8 mouse cellular contexts compared by ENCODE assay signal in genomic region chr7:101108653-101109005, GRCm38 (mm10). TPM values are rescaled to one million over a fixed set of nuclear protein-coding genes. Genes with fewer than 3 reads are reported as not detected.
DNase-seq lines count a peak whose midpoint lies in the region; ATAC-seq and TF ChIP-seq lines count a peak whose summit lies in the region.

No protein-coding gene starts in this region.

- 0% methylated on average over 26 of the region's 35 CpGs for WGBS in kidney, embryonic 14.5 days
- WGBS in macrophage (ENCODE audit: missing documents), result 1% methylated on average over 22 of the region's 35 CpGs
- WGBS in stomach, postnatal 0 days, result 2% methylated on average over 7 of the region's 35 CpGs

- H3K9ac ChIP-seq in kidney, embryonic 14.5 days (ENCODE audit: low read depth, low read length), result peak overlapping the region; percentile 92
- peak overlapping the region; percentile 82 for H3K9ac ChIP-seq in ES-Bruce4 (ENCODE audit: low read depth, poor library complexity, severe bottlenecking)
- H3K9ac ChIP-seq in stomach, postnatal 0 days (ENCODE audit: low read length), result peak overlapping the region; percentile 74

- no peaks in the 10 kb centered on the region for H3K9me3 ChIP-seq in kidney, embryonic 14.5 days (ENCODE audit: control insufficient read depth, low read length)
- H3K9me3 ChIP-seq in ES-Bruce4 (replicated peaks; ENCODE audit: control insufficient read depth, insufficient read depth, low read length, poor library complexity, severe bottlenecking), result no peaks in the 10 kb centered on the region
- H3K9me3 ChIP-seq in stomach, postnatal 0 days (ENCODE audit: control insufficient read depth, low read length), result no peaks in the 10 kb centered on the region

- TF ChIP-seq POLR2A in ES-Bruce4 (IDR thresholded peaks at IDR 0.05; ENCODE audit: insufficient read depth, low read length), result peak; percentile 14

- no peak for TF ChIP-seq CTCF in ES-Bruce4 (IDR thresholded peaks at IDR 0.05; ENCODE audit: low read depth, low read length)
- TF ChIP-seq CTCF in stomach, postnatal 0 days (IDR thresholded peaks at IDR 0.05; ENCODE audit: low read depth), result no peak

- DNase-seq in kidney, adult 11 months, result no peak
- peak; percentile 81 for DNase-seq in embryo, embryonic 10.5 days (ENCODE audit: low spot score)
- no peak for DNase-seq in stomach, postnatal 0 days (ENCODE audit: low spot score)
- DNase-seq in right cerebral cortex, postnatal 36 days (ENCODE audit: low spot score in 2 of 2), result no peak

- peak; percentile 85; the same call in 1 of the 2 replicates for ATAC-seq in kidney, embryonic 14.5 days (ENCODE audit: low FRiP score, low TSS enrichment)
- ATAC-seq in hematopoietic stem cell, adult 5-6 weeks (replicated peaks in 1 of 2; ENCODE audit: insufficient read depth in 1 of 2, low FRiP score in 2 of 2, low TSS enrichment in 1 of 2, low read depth in 1 of 2, poor library complexity in 2 of 2, severe bottlenecking in 2 of 2), result peak; percentile 7 to 58; a peak in 3 of 4 replicates
- ATAC-seq in stomach, postnatal 0 days (ENCODE audit: low FRiP score, low TSS enrichment), result no peak; the same call in 1 of the 2 replicates

- peaks cover 14% of the 10 kb centered on the region for H3K36me3 ChIP-seq in kidney, embryonic 14.5 days (ENCODE audit: control insufficient read depth, insufficient read depth, low read length)
- H3K36me3 ChIP-seq in ES-Bruce4 (ENCODE audit: control insufficient read depth, insufficient read depth, low read length, poor library complexity, severe bottlenecking) (no peaks in the 10 kb centered on the region), macrophage (ENCODE audit: inconsistent target) (no peaks in the 10 kb centered on the region)
- no peaks in the 10 kb centered on the region for H3K36me3 ChIP-seq in stomach, postnatal 0 days (ENCODE audit: control insufficient read depth, insufficient read depth, low read length)

- TF ChIP-seq EP300 in ES-Bruce4 (IDR thresholded peaks at IDR 0.05; ENCODE audit: insufficient read depth, low read depth, low read length), result no peak
- TF ChIP-seq EP300 in stomach, postnatal 0 days (optimal IDR thresholded peaks at IDR 0.05), result no peak

- H3K27me3 ChIP-seq in kidney, embryonic 14.5 days (ENCODE audit: control insufficient read depth, insufficient read depth, low read length), result no peaks in the 10 kb centered on the region
- no peaks in the 10 kb centered on the region for H3K27me3 ChIP-seq in ES-Bruce4 (ENCODE audit: control insufficient read depth, insufficient read depth, low read length, poor library complexity, severe bottlenecking)
- H3K27me3 ChIP-seq in stomach, postnatal 0 days (ENCODE audit: control insufficient read depth, insufficient read depth, low read length), result no peaks in the 10 kb centered on the region

- H3K4me1 ChIP-seq in kidney, embryonic 14.5 days (ENCODE audit: control insufficient read depth, insufficient read depth, low read length), result peaks cover 10% of the 10 kb centered on the region
- H3K4me1 ChIP-seq in ES-Bruce4 (ENCODE audit: control insufficient read depth, insufficient read depth, low read length), result peaks cover 2% of the 10 kb centered on the region
- H3K4me1 ChIP-seq in stomach, postnatal 0 days (replicated peaks; ENCODE audit: control insufficient read depth, insufficient read depth), result no peaks in the 10 kb centered on the region

- H3K79me2 ChIP-seq in macrophage (ENCODE audit: inconsistent target), result peaks cover 26% of the 10 kb centered on the region; the same call in 1 of the 2 replicates

- peak overlapping the region; percentile 74 for H3K4me2 ChIP-seq in kidney, embryonic 14.5 days (replicated peaks; ENCODE audit: low read depth, low read length)
- peak overlapping the region; percentile 79 for H3K4me2 ChIP-seq in stomach, postnatal 0 days (replicated peaks; ENCODE audit: low read depth)

- H3K27ac ChIP-seq in kidney, embryonic 14.5 days (ENCODE audit: low read depth, low read length), result peak overlapping the region; percentile 99
- H3K27ac ChIP-seq in ES-Bruce4 (ENCODE audit: insufficient read depth, low read length) (peak overlapping the region; percentile 53; the same call in 1 of the 2 replicates), macrophage (peak overlapping the region; percentile 65)
- peak overlapping the region; percentile 94 for H3K27ac ChIP-seq in stomach, postnatal 0 days (replicated peaks)

- H3K4me3 ChIP-seq in kidney, embryonic 14.5 days (ENCODE audit: low read length), result peak overlapping the region; percentile 91
- H3K4me3 ChIP-seq in ES-Bruce4 (ENCODE audit: low read depth, low read length) (peak overlapping the region; percentile 97), macrophage (ENCODE audit: inconsistent target) (peak overlapping the region; percentile 80)
- H3K4me3 ChIP-seq in stomach, postnatal 0 days (ENCODE audit: low read depth, low read length), result peak overlapping the region; percentile 83

RNA-seq across cellular contexts. Expression of gene Fchsd2, which starts 16.0 kb away (rescaled TPM):
- polyA plus RNA-seq in kidney, embryonic 14.5 days (2014; fragmentation: Nextera tagmentation; extraction: Ambion mirVana), result 20.5 and 35.5 TPM in 2 replicates
- 24.3 and 24.9 TPM in 2 replicates for polyA plus RNA-seq in ES-Bruce4 (2011; ENCODE audit: insufficient read depth, insufficient read length, low read depth, missing spikeins)
- 136 and 172 TPM in 2 replicates for total RNA-seq in hematopoietic stem cell, adult 5-6 weeks (2017)
- 1,000 to 10,000 TPM in 11 of 26 experiments, 100 to 1,000 TPM in 15; 302 to 5,659 (median 714) TPM for total RNA-seq in macrophage (2018; cell fraction: chromatin; rRNA removed)
- total RNA-seq in macrophage (2018; cell fraction: cytosol; rRNA removed), result 100 to 1,000 TPM in 4 of 26 experiments, 10 to 100 TPM in 22; 37.3 to 238 (median 64.3) TPM
- total RNA-seq in macrophage (2018; cell fraction: nucleus; rRNA removed), result 1,000 to 10,000 TPM in 7 of 26 experiments, 100 to 1,000 TPM in 19; 113 to 3,470 (median 457) TPM
- polyA plus RNA-seq in macrophage (2018), result 39.2 to 50.7 TPM (median 43.9 TPM) in 3 replicates
- 6.4 and 6.9 TPM in 2 replicates for polyA plus RNA-seq in stomach, postnatal 0 days (2015; fragmentation: Nextera tagmentation; extraction: Ambion mirVana)
